Mouse (Mus musculus) lung, embryonic 15.5 days (tissue): ENCODE results near the gene Dennd2a. TPM values are rescaled to one million over a fixed set of nuclear protein-coding genes. Genes with fewer than 3 reads are reported as not detected.
"Not testable (repeated sequence)": the region's sequence is repeated elsewhere in the genome, so short reads cannot be mapped to it uniquely, and the experiment has no call there.

Source experiments
- ATAC-seq: fragments of 200-750 bp; cut with Nextera tagmentation; 2 replicates; pipeline ENCODE4 v1.8.0; 2017; ENCODE audit warnings: moderate number of reproducible peaks, borderline replicate concordance; ENCODE audit not compliant: low FRiP score, low TSS enrichment; ENCODE audit errors: extremely low read depth
- H3K27ac ChIP-seq: fragments of 300-500 bp; sonication (generic); 2 replicates; pipeline ENCODE4 v1.5.1; 2015; ENCODE audit warnings: moderate library complexity, mild to moderate bottlenecking, inconsistent platforms
- H3K27me3 ChIP-seq: fragments of 300-500 bp; sonication (generic); 2 replicates; pipeline ENCODE4 v1.6.1; 2015; ENCODE audit warnings: inconsistent platforms
- H3K36me3 ChIP-seq: fragments of 300-500 bp; sonication (generic); 2 replicates; pipeline ENCODE4 v1.6.1; 2015; ENCODE audit warnings: inconsistent platforms
- H3K4me1 ChIP-seq: fragments of 300-500 bp; sonication (generic); 2 replicates; pipeline ENCODE4 v1.6.1; 2015; ENCODE audit warnings: inconsistent platforms
- H3K4me2 ChIP-seq: fragments of 300-500 bp; sonication (generic); 2 replicates; pipeline ENCODE4 v1.6.1; 2015; ENCODE audit warnings: inconsistent platforms, mild to moderate bottlenecking, moderate library complexity
- H3K4me3 ChIP-seq: fragments of 300-500 bp; sonication (generic); 2 replicates; pipeline ENCODE4 v1.5.1; 2015; ENCODE audit warnings: mild to moderate bottlenecking, inconsistent platforms
- H3K9ac ChIP-seq: fragments of 300-500 bp; sonication (generic); 2 replicates; pipeline ENCODE4 v1.6.1; 2015; ENCODE audit warnings: inconsistent platforms
- H3K9me3 ChIP-seq: fragments of 300-500 bp; sonication (generic); 2 replicates; pipeline ENCODE4 v1.6.1; 2016; ENCODE audit warnings: inconsistent platforms
- WGBS: fragments of 180-500 bp; shearing (Covaris S2); methylation state at CpG from one replicate; pipeline ENCODE4 v1.1.7; 2015; 5-methylcytosine and 5-hydroxymethylcytosine counted together
- polyA plus RNA-seq: library from polyadenylated mRNA; unstranded; fragments of >200 nt; fragmentation: Nextera tagmentation; extraction: Ambion mirVana; gene quantifications from 2 replicates; pipeline ENCODE4 v1.2.1, GENCODE M21; 2015

The Dennd2a gene
- polyA plus RNA-seq, 1 experiment from 2014 or later = 20.8 TPM

DNA sequence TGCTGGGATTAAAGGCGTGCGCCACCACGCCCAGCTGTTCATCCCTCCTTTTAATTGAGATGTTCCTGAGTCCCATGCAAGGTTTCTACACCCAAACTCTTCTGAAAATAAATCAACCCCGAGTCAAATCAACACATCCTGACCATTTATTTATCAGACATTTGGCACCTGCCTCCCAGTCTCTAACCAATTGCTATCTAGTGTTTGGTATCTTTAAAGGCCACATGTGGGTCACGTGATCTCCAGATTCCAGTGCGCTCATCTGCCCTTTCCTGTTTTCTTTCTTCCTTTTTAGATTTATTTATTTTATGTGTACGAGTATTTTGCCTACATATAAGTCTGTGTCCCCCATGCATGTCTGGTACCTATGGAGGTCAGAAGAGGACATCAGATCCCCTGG lies 134.0 kb downstream of the Dennd2a start:
- Histone ChIP-seq H3K4me1 (peaks cover 5% of the 10 kb centered on the region; the same call in 1 of the 2 replicates), H3K9me3 (no peaks in the 10 kb centered on the region), H3K4me3 (no peak overlapping the region), H3K27me3 (peaks cover 17% of the 10 kb centered on the region; the same call in 1 of the 2 replicates), H3K36me3 (no peaks in the 10 kb centered on the region), H3K27ac (no peak overlapping the region), H3K4me2 (no peak overlapping the region), H3K9ac (no peak overlapping the region)
- WGBS = 76% methylated on average over 7 of the region's 7 CpGs
- no peak for ATAC-seq

DNA sequence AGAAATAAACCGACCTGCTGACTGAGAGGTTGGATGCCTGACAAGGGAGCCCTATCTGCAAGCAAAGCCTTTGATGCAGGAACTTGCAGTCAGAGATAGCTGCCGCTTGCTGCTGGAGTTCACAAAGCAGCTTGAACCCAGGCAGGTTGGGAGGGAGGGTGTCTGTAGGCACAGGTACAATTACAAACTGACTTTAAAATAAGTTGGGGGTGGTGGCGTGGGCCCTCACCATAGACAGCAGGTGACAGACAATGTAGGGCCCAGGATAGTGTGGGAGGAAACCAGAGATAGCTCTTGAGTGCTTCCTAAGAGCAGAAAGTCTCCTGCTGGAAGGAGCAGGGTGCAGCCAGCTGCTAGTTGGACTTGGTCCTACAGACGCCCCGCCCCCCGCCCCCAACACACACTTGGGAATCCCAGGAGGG lies 134.5 kb downstream of the Dennd2a start:
- Histone ChIP-seq H3K36me3 (no peaks in the 10 kb centered on the region), H3K9ac (no peak overlapping the region), H3K4me1 (peaks cover 5% of the 10 kb centered on the region; the same call in 1 of the 2 replicates), H3K9me3 (no peaks in the 10 kb centered on the region), H3K27ac (no peak overlapping the region), H3K4me3 (no peak overlapping the region), H3K27me3 (peaks cover 22% of the 10 kb centered on the region; the same call in 1 of the 2 replicates), H3K4me2 (no peak overlapping the region)
- no peak for ATAC-seq
- 48% methylated on average over 6 of the region's 6 CpGs for WGBS

DNA sequence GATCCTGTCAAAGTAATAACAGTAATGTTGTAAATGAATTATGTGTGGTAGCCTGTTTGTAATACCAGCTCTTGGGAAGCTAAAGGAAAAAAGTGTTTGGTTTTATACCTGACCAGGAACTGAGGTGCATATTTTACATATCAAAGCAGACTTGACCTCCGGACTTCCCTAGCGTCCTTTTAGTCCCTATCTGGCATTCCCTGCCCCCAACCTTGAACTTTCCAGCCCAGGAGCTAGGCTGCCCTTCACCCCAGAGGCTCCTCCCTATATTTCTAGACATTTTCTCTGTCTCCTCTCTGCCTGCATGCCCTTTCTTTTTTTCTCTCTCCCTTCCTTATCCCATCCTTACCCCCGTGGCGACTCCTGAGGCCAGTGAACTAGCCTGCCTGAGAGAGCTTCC lies 136.8 kb downstream of the Dennd2a start:
- Histone ChIP-seq H3K27me3 (peaks cover 27% of the 10 kb centered on the region; the same call in 1 of the 2 replicates), H3K4me2 (peak overlapping the region; percentile 89; the same call in 1 of the 2 replicates), H3K4me3 (no peak overlapping the region; the same call in 1 of the 2 replicates), H3K36me3 (no peaks in the 10 kb centered on the region), H3K9ac (no peak overlapping the region), H3K4me1 (peaks cover 5% of the 10 kb centered on the region; the same call in 1 of the 2 replicates), H3K27ac (no peak overlapping the region), H3K9me3 (no peaks in the 10 kb centered on the region)
- ATAC-seq = no peak
- 40% methylated on average over 4 of the region's 4 CpGs for WGBS

DNA sequence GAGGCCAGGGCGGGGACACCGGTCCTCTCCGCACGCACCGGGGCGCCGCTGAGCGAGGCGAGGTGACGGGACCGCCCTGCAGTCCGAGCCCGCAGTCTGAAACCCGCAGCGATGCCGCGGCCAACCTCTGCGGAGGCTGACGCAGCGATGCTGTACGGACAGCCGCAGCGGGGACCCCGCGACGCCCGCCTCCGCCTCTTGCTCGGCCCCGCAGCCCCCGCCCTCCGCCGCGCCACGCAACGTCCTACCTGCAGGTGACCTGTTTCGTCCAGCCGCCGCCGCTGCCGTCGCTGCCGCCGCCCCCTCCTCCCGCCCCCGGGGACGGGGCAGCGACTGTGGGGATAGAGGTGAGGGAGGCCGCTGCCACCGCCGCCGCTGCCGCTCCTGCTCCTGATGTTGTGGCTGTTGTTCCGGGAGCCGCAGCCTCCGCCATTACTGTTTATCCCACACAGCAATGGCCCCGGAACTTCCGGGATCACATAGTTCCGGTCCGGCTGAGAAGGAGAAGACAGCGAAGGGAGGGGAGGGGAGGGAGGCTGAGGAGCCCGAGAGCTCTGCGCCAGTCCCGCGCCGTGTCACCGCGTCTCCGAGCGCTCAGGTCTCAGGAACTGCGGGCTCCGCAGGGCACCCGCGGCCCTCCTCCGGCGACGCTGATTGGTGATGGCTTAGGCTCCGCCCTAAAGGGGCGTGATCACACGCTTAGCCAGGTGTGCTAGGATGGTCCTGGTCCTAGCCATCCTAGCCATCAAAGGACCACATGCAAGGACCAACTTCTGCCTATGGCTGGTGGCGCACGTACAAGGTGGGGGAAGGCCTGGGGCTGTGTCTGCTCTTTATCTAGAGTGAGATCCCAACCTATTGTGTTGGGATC lies 137.6 kb downstream of the Dennd2a start, which contains the start of gene Mkrn1:
Mkrn1 (minus strand) TSS at position 612 of the 871 bp plus-strand sequence.
- peak within 1 kb of the TSS; percentile 71 for H3K27ac ChIP-seq
- H3K27me3 ChIP-seq = peaks cover 27% of the 10 kb centered on the region; the same call in 1 of the 2 replicates
- WGBS = under 1% methylated on average over 54 of the region's 82 CpGs
- peak within 1 kb of the TSS; percentile 100 for H3K4me3 ChIP-seq
- peak within 1 kb of the TSS; percentile 67 for H3K9ac ChIP-seq
- H3K9me3 ChIP-seq = no peaks in the 10 kb centered on the region
- H3K4me1 ChIP-seq = peaks cover 5% of the 10 kb centered on the region; the same call in 1 of the 2 replicates
- no peaks in the 10 kb centered on the region for H3K36me3 ChIP-seq
- peak; percentile 88 for ATAC-seq
- peak within 1 kb of the TSS; percentile 89 for H3K4me2 ChIP-seq

DNA sequence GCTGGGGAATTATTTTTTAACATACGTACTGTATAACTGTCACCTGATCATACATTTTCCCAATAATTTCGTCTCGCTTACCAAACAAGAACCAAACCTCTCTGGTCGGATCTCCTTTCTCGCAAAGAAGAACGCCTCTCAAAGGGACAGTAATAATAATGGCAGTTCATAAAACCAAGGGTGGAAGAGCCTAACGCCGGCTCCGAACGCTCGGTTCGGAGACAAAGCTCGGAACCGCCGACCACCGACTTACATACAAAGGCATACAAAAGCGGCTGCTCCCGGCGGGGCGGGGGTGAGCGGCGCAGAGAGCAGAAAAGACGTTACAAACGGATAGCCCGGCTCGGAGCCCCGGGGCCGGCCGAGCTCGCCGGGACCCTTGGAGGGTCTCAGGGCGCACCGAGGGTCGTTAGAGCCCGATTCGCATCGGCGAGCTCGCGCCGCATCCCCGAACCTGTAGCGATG lies 138.2 kb downstream of the Dennd2a start:
- H3K4me1 ChIP-seq = peaks cover 5% of the 10 kb centered on the region; the same call in 1 of the 2 replicates
- peaks cover 27% of the 10 kb centered on the region; the same call in 1 of the 2 replicates for H3K27me3 ChIP-seq
- peak overlapping the region; percentile 100 for H3K4me3 ChIP-seq
- peak overlapping the region; percentile 89 for H3K4me2 ChIP-seq
- ATAC-seq = no peak
- peak overlapping the region; percentile 71; the same call in 1 of the 2 replicates for H3K27ac ChIP-seq
- H3K36me3 ChIP-seq = no peaks in the 10 kb centered on the region
- under 1% methylated on average over 43 of the region's 43 CpGs for WGBS
- H3K9ac ChIP-seq = peak overlapping the region; percentile 67
- H3K9me3 ChIP-seq = no peaks in the 10 kb centered on the region

DNA sequence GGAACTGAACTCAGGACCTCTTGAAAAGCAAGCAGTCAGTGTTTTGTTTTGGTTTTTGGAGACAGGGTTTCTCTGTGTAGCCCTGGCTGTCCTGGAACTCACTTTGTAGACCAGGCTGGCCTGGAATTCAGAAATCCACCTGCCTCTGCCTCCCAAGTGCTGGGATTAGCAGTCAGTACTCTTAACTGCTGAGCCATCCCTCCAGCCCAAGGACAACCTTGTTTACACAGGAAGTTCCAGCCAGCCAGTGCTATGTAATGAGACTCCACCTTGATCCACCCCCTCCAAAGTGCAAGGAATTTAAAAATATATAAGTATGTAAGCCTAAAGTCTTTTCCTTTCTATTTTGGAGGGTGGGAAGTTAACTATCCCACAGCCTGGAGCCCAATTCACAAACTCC lies 141.0 kb downstream of the Dennd2a start:
- not testable (repeated sequence) for H3K9me3 ChIP-seq, ATAC-seq, H3K4me1 ChIP-seq, H3K4me2 ChIP-seq, H3K9ac ChIP-seq, H3K4me3 ChIP-seq, H3K36me3 ChIP-seq, H3K27ac ChIP-seq
- peaks cover 24% of the 10 kb centered on the region; the same call in 1 of the 2 replicates for H3K27me3 ChIP-seq

DNA sequence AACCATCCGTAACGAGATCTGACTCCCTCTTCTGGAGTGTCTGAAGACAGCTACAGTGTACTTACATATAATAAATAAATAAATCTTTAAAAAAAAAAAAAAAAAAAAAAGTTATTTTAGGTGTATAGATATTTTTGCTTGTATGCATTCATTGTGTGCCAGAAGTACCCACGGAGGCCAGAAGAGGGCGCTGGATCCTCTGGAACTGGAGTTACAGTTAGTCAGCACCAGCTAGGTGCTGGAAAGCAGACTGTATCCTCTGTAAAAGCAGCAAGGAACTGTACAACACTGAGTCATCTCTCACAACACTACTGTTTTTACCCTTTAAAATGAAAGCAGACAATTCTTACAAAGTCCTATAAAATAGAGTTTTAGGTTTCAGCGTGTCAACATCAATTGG lies 141.9 kb downstream of the Dennd2a start:
- H3K27ac ChIP-seq = no peak overlapping the region

DNA sequence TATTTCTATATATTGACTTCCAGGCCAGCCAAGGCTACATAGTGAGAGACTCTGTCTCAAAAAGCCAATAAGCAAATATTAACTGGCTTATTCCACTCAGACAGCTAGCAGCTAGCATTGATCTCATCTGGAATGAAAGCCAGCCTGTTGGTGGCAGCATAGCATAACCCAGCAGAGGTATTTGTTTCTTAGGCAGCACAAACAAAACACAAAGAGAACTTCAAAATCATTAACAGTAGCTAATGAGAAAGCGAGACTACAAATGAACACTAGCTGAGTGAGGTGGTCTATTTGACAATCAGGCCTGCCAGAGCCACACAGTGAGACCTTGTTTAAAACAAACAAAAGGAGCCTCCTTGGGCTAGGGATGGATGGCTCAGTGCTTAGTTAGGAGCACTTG lies 143.6 kb downstream of the Dennd2a start:
- H3K4me1 ChIP-seq = peaks cover 2% of the 10 kb centered on the region; the same call in 1 of the 2 replicates
- no peak overlapping the region for H3K4me3 ChIP-seq
- no peak overlapping the region for H3K27ac ChIP-seq
- WGBS = 94% methylated on average over 1 of the region's 1 CpGs
- H3K9ac ChIP-seq = no peak overlapping the region
- H3K4me2 ChIP-seq = no peak overlapping the region
- H3K36me3 ChIP-seq = no peaks in the 10 kb centered on the region; the same call in 1 of the 2 replicates
- peaks cover 14% of the 10 kb centered on the region; the same call in 1 of the 2 replicates for H3K27me3 ChIP-seq
- H3K9me3 ChIP-seq = no peaks in the 10 kb centered on the region
- ATAC-seq = no peak

More for the DNA sequence above, 141.9 kb downstream of the Dennd2a start:
- H3K4me1 ChIP-seq = peaks cover 5% of the 10 kb centered on the region; the same call in 1 of the 2 replicates
- H3K36me3 ChIP-seq = no peaks in the 10 kb centered on the region
- H3K4me2 ChIP-seq = no peak overlapping the region
- peaks cover 20% of the 10 kb centered on the region; the same call in 1 of the 2 replicates for H3K27me3 ChIP-seq
- H3K4me3 ChIP-seq = no peak overlapping the region
- no peak for ATAC-seq
- WGBS = 43% methylated on average over 3 of the region's 5 CpGs
- H3K9ac ChIP-seq = no peak overlapping the region
- H3K9me3 ChIP-seq = no peaks in the 10 kb centered on the region

Other genes starting within 250 kb of the Dennd2a start
- gene Slc37a3, start 180.2 kb downstream of the Dennd2a start, polyA plus RNA-seq = 39.3 and 41.5 TPM in 2 replicates
- 4.2 and 6.3 TPM in 2 replicates for gene Rab19, start 176.7 kb downstream of the Dennd2a start, polyA plus RNA-seq
- 66.5 and 68.5 TPM in 2 replicates for gene Mkrn1, start 137.4 kb downstream of the Dennd2a start, polyA plus RNA-seq
- gene Adck2, start 16.0 kb upstream of the Dennd2a start, polyA plus RNA-seq = 26.6 and 28.5 TPM in 2 replicates
- 0.85 TPM in 1 of 2 replicates, not detected in the other for gene Gm42420, start 27.9 kb upstream of the Dennd2a start, polyA plus RNA-seq
- gene Ndufb2, start 34.7 kb upstream of the Dennd2a start, polyA plus RNA-seq = 319 and 328 TPM in 2 replicates
- gene Braf, start 167.6 kb upstream of the Dennd2a start, polyA plus RNA-seq = 15.2 and 17.3 TPM in 2 replicates